Mouse (Mus musculus): Measurements from ENCODE around the gene Chrdl2.
A peak's percentile ranks its signal among the peaks of the same experiment; 100 is the strongest.

The Chrdl2 gene

GRCm38 (mm10) chr7:99988725-99989124 is 17.2 kb upstream of the Chrdl2 start:
- peak; percentile 67 for DNase-seq

GRCm38 (mm10) chr7:99989844-99990760 is 15.9 kb upstream of the Chrdl2 start:
- no peak for DNase-seq

DNA sequence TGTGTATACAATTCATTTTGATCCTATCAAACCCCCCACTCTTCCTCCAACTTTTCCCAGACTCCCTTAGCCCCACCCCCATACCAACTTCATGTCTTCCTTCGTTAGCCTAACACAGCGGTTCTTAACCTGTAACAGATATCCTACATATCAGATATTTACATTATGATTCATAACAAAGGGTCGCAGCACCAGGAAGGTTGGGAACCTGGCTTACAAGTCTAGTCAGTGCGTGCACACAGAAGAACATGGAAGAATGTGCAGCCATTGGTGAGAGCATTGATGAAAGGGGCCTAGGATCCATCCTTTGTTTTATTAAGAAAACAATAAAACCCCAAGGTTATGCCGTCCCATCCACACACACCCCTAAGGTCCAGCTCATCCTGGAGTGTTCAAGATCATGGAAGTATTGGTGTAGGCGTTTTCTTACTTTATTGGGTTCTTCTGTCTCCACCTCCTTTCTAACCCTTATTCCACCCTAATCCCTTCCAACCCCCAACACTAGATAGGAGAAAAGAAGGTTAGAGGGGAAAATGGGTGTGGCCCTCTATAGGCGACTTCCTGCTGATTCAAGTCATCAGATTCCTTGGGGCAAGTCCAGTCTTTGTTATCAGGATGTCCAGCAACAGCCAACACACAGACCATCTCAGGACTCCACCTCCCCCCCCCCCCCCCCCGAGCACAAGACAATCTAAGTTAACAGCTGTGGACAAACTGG is 14.8 kb upstream of the Chrdl2 start:
- no peak for DNase-seq

DNA sequence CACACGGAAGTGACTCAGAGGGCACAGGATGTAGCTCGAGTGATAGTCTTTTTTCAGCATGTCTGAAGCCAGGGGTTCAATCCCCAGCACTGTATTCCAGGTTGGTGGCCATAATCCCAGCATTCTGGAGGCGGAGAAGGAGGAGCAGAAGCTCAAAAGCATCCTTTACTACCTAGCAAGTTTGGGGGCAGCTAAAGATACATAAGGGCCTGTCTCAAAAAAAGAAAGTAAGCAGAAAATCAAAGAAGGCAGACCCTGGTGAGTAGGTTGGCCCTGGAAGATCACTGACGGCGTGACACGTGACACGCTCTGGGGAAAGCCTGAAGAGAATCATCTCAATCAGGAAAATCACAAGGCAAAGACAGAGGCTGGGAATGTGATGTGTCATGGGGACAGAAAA is 12.8 kb upstream of the Chrdl2 start:
- no peak for DNase-seq

DNA sequence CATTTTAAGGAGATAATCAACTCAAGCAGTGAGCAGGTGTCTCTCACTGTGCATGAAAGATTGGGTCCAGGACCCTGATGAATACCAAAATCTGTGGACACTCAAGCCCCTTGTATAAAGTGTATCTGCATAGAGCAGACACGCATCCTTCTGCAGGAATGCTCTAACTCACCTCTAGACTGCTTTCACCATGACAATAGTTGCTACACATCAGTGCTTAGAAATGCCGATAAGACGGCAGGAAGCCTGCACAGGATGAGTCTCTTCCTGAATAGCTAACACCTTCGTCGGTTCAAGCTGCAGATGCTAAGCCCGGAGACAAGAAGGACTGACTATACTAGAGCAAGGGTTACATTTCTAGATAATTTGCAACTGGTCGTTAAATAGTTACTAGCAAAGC is 10.8 kb upstream of the Chrdl2 start:
- DNase-seq, result no peak

DNA sequence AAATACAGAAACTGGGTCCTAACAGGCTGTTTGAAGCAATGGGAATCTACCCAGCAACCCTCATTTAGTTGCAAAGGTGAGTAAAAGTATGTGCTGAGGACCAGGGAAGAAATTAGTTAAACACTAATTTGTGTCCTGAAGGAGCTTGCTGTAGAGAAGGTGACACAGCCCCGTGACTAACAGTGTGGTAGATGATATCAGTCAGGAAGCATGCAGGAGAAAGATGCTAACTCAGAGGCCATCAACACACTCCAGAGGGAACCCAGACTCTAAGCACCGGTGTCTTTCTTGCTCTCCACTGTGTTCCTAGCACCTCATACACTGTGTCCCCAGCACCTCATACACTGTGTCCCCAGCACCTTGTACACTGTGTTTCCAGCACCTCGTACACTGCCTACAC is 7.3 kb upstream of the Chrdl2 start:
- no peak for DNase-seq

DNA sequence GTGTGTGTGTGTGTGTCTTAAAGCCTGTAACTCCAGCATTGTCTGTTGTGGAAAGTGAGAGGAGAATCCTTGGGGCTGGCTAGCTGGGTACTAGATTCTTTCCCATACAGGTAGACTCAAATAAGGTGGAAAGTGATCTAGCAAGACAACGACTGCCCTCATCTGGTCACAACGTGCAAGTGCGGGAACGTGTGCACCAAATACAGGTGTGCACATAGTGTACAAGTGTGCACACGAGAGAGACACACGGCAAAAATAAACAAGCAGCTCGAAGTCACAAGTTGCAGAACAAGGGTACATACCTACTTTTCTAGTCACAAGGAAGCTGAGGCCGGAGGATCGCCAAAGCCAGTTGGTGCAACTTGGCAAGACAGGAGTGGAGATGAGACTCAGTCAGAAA is 2.2 kb upstream of the Chrdl2 start:
- DNase-seq, result no peak

GRCm38 (mm10) chr7:100006411-100006810 is 439 bp downstream of the Chrdl2 start:
- no peak for DNase-seq

- no peak for DNase-seq
These were observed 2.8 kb downstream of the Chrdl2 start for GRCm38 (mm10) chr7:100008765-100009164.

DNA sequence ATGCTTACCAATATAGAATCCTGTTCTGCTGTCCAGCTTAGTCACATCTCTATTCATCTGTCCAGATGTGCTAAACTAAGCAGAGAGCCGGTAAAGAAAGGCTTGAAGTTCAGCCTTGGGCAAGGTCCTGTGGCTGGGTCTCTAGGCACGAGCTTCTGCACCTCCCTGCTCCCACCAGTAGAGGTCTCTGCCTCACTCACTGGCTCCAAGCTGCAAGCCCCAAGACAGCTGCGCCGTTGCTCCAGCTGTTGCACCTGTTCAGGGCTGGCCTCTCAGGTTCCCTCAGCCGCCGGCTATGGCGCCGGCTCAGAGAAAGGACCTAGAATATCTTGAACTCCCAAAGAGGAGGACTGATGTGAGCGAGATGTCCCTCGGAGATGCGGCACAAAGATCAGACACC is 3.7 kb downstream of the Chrdl2 start:
- DNase-seq, result peak; percentile 34

GRCm38 (mm10) chr7:100010711-100011110 is 4.7 kb downstream of the Chrdl2 start:
- DNase-seq, result no peak

GRCm38 (mm10) chr7:100012085-100012484 is 6.1 kb downstream of the Chrdl2 start:
- DNase-seq, result no peak

DNA sequence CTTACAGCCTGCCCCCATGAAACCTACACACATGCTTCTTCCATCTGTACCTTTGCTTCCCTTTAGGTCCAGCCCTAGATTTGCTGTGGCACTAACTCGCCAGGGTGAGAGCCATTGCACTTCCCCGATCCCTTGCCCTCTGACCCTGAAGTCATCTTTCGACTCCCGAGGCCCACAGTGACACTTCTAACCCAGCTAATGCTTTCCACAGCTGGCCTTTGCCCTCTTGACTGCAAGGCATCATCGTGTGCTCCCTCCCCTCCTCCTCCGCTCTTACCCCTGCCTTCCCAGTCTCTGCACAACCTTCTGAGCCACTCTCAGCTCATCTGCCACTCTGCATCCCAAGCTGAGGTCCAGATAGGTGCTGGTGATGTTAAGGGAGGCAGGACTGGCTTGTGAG is 6.5 kb downstream of the Chrdl2 start:
- DNase-seq, result no peak

DNA sequence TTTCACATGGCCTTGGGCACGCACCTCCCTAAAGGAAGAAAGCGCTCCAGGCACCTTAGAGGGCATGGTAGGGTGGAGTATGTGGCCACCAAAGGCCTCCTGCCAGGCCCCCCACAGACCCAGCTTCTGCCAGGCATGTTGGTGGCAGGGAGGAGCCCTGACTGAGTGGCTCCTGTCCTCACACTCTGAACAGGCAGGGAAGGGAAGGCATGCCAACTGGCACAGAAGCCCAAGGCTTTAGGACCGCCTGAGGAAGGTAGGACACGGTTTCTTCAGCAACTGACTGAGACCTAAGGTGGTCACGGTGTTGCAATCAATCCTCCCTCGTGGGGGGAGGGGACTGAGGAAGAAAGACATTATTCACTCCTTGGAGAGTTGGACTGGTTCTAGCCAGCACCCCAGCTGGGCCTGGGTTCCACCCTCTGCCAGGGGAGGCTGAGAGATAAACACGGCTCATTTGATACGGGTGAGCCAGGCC is 8.2 kb downstream of the Chrdl2 start:
- no peak for DNase-seq

DNA sequence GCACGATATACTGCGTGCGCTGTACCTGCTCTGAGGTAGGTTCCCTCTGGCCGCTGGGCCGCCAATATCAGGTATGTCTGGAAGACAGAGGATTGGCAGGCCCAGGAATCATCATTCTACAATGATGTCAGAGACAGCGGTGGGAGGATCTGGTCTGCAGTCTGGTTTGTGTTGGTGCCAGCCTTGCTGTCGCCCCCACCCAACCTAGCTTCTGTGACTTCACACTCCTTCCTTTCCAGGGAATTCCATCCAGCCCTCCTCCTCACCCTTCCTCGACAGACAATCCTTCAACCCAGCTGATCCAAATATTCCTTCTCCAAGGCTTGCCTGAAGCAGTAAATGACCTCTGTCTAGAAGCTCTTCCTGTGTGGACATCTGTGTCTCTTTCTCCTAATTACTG is 11.1 kb downstream of the Chrdl2 start:
- no peak for DNase-seq

- DNase-seq, result no peak
These were observed 21.4 kb downstream of the Chrdl2 start for GRCm38 (mm10) chr7:100027353-100027752.

DNA sequence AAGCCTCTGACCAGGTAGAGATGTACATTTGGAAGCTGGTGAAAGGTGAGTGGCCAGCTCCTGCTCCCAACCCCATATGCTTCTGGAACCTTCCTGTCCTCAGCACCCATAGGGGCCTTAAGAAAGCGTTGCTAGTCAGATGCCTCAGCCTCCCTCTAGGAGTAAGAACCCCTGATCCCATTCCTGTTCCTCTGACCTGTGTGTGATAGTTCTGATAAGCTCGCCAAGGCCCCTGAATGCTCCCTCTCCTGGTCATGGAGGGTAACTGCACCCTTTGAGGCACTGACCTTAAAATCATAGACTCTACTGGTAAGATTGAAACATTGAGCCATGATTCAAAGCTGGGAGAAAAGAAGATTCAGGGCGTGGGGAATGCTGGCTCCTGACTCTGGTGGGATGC is 23.3 kb downstream of the Chrdl2 start:
- no peak for DNase-seq

DNA sequence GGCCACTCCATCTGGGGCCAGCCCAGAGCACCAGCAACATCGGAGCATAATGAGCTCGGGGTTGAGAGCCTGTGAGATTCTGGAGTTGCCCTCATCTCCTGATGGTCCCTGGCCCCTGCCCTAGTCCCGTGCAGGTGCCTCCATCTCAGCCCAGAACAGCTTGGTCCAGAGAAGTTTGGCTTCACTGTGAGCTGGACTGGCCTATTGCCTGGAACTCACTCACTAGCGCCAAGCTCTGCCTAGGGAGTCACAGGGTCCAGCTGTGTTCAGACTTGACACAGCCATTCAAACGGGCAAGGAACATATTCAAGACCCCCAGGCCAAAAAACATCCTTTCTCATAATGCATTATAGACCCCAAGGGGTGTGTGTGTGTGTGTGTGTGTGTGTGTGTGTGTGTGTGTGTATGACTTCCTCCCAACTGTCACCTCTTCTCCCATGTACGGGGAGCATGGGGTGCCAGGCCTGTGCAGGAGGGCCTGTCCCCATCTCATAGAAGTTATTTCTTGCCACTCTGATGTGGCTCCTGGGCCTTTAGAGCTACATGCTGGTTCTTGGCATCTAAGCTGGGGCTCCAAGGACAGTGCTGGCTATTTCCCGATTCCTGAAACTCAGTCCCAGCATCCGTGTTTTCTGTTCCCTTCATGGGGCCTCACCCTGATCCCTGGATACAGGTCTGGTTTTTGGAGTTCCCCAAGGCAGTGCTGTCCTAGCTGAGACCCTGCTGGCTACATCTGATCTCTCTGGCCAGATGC is 25.2 kb downstream of the Chrdl2 start:
- DNase-seq, result no peak

DNA sequence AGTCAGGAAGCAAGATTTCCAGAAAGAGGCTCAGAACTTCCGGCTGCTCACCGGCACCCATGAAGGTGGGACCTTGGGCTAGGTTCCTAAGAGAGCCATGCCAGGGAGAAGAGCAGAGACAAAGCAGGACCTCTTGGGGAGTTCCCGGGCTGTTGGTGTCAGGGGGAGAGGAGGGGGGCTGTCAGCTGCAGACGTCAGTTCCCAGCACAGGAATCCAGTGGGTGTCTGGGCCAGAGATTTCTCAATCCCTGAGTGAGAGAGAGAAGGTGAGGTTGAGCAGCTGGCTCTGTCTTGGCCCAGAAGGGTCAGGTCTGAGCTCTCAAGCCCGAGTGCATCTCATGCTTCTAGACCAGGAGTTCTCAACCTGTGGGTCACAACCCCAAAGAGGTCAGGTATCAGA is 27.7 kb downstream of the Chrdl2 start:
- no peak for DNase-seq

DNA sequence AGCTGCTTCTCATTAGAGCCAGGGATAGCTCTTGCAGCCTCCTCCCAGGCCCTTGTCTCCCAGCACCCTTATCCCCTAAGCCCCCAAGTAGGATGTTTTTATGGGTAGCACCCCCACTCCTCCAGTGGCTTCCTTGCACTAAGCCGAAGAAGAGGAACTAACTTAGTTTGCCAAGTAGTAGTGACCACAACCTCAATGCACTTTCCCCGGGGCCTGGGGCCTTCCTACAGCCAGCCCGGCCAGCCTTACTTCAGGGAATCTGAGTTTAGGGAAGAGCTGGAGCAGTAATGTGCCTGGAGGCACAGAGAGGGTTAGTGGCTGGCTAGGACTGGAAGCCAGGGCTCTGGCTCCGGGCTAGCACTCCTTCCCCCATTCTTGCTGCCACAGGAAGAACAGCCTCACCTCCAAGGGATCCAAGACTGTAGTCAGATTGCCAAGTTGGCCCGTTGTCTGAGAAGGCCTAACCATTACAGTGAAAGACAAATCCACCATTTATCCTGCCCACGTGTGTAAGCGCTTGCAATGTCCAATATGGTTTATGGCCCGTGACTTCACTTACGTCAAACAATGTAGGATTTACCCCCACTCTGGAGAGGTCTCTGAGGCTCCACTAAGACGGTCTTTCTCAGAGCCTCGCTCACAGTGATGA is 29.0 kb downstream of the Chrdl2 start:
- DNase-seq, result no peak

GRCm38 (mm10) chr7:100036050-100036449 is 30.1 kb downstream of the Chrdl2 start:
- no peak for DNase-seq

DNA sequence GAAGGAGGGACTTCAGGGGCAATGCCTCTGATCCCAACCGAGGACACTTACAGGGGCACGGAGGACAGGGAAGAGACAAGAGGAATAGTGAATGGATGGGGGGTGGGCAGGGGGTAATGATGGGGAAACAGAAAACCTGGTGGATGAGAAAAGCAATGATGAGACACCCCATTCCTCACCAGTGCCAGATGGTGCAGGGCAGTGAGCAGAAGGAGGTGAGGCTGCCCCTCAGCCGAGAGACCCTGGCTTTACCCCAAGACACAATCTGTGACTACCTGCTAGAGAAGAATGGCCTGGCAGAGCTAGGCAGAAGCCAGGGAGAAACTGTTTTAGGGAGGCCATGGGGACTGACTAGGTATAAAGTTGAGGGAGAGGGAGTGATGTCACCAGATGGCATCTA is 30.5 kb downstream of the Chrdl2 start:
- no peak for DNase-seq

GRCm38 (mm10) chr7:100042120-100042519 is 36.1 kb downstream of the Chrdl2 start:
- DNase-seq, result no peak
